Mouse (Mus musculus): Measurements from ENCODE around the gene Pcp4l1.

Gene Pcp4l1

GRCm38 (mm10) chr1:171135600-171135999 is 60.5 kb downstream of the Pcp4l1 start:
- no peak for DNase-seq (ENCODE audit: low spot score)

GRCm38 (mm10) chr1:171130971-171131370 is 65.1 kb downstream of the Pcp4l1 start:
- no peak for DNase-seq (ENCODE audit: low spot score)

GRCm38 (mm10) chr1:171129251-171129650 is 66.8 kb downstream of the Pcp4l1 start:
- no peak for DNase-seq (ENCODE audit: low spot score)

GRCm38 (mm10) chr1:171124398-171124797 is 71.7 kb downstream of the Pcp4l1 start:
- DNase-seq (ENCODE audit: low spot score) = no peak

Data from urinary bladder, postnatal 25 days (tissue).